Mouse (Mus musculus) midbrain, postnatal 0 days (tissue): ENCODE measurements at regions not wholly inside any gene's neighbourhood (a gene's known extent, or its start where the extent isn't known, plus 50 kb on each side); places are given as distances from the start of the nearest gene placed in this dataset.

ENCODE experiments used
- ATAC-seq: fragments of 200-750 bp; cut with Nextera tagmentation; 2 replicates; pipeline ENCODE4 v1.8.0; 2017; ENCODE audit warnings: moderate number of reproducible peaks, mild to moderate bottlenecking, moderate TSS enrichment, moderate library complexity; ENCODE audit not compliant: low FRiP score
- DNase-seq: peaks from one replicate; pipeline ENCODE4 v3.0.0-alpha.2; 2015; ENCODE audit warnings: low spot score
- H3K27ac ChIP-seq: fragments of 300-500 bp; sonication (generic); 2 replicates; pipeline ENCODE4 v1.5.1; 2014; ENCODE audit warnings: low read depth, mild to moderate bottlenecking, low read length, mixed read lengths
- H3K27me3 ChIP-seq: fragments of 300-500 bp; sonication (generic); 2 replicates; pipeline ENCODE4 v1.6.1; 2014; ENCODE audit warnings: low read length, control low read depth, mixed read lengths; ENCODE audit not compliant: insufficient read depth
- H3K36me3 ChIP-seq: fragments of 300-500 bp; sonication (generic); 2 replicates; pipeline ENCODE4 v1.6.1; 2014; ENCODE audit warnings: low read length, control low read depth, mixed read lengths; ENCODE audit not compliant: insufficient read depth
- H3K4me1 ChIP-seq: fragments of 300-500 bp; sonication (generic); 2 replicates; pipeline ENCODE4 v1.6.1; 2014; ENCODE audit warnings: mild to moderate bottlenecking, control low read depth, antibody characterized with exemption, low read length, mixed read lengths; ENCODE audit not compliant: insufficient read depth
- H3K4me2 ChIP-seq: fragments of 300-500 bp; sonication (generic); 2 replicates; pipeline ENCODE4 v1.6.1; 2014; ENCODE audit warnings: low read depth, mild to moderate bottlenecking, low read length, mixed read lengths; ENCODE audit not compliant: poor library complexity, severe bottlenecking
- H3K4me3 ChIP-seq: fragments of 300-500 bp; sonication (generic); 2 replicates; pipeline ENCODE4 v1.5.1; 2014; ENCODE audit warnings: low read depth, mild to moderate bottlenecking, low read length, moderate library complexity
- H3K9ac ChIP-seq: fragments of 300-500 bp; sonication (generic); replicated peaks from 2 replicates; pipeline ENCODE4 v1.6.1; 2014; ENCODE audit warnings: mild to moderate bottlenecking, low read length, moderate library complexity, mixed read lengths; ENCODE audit not compliant: poor library complexity, severe bottlenecking
- H3K9me3 ChIP-seq: fragments of 300-500 bp; sonication (generic); 2 replicates; pipeline ENCODE4 v1.6.1; 2016; ENCODE audit warnings: low read length, control low read depth
- CTCF ChIP-seq: IDR thresholded peaks from 2 replicates; pipeline ENCODE4 v1.5.1; 2016; ENCODE audit warnings: antibody characterized with exemption, mild to moderate bottlenecking
- WGBS: fragments of 180-500 bp; shearing (Covaris S2); extraction: QIAGEN DNeasy Blood & Tissue Kit; methylation state at CpG from one replicate; pipeline ENCODE4 v1.1.7; 2014; 5-methylcytosine and 5-hydroxymethylcytosine counted together

DNA sequence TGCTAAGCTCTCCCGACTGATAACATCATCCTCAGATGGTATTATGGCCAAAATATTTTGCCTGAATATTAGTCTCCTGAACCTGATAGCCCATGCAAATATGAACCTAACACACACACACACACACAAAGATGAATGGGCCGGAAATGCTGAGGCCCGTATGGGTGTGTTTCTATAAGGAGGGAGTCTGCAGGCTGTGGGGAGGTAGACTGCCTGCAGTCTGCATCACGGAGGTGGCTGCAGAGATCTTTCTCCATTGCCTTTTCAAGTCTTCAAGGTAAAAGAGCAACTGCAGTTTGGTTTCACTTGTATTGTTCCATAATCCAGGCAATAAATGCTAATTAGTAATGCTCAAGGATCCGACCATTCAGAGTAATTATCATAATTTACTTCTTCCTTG lies 424.3 kb upstream of the Ubash3b start:
- Histone ChIP-seq H3K36me3 (peaks cover 18% of the 10 kb centered on the region; the same call in 1 of the 2 replicates), H3K27ac (peak overlapping the region; percentile 98), H3K4me1 (peaks cover 17% of the 10 kb centered on the region), H3K27me3 (no peaks in the 10 kb centered on the region), H3K4me2 (peak overlapping the region; percentile 66), H3K9me3 (no peaks in the 10 kb centered on the region), H3K9ac (peak overlapping the region; percentile 91), H3K4me3 (peak overlapping the region; percentile 66)
- DNase-seq (peak; percentile 57), ATAC-seq (no peak)
- 4% methylated on average over 5 of the region's 5 CpGs for WGBS
- no peak for TF ChIP-seq CTCF

DNA sequence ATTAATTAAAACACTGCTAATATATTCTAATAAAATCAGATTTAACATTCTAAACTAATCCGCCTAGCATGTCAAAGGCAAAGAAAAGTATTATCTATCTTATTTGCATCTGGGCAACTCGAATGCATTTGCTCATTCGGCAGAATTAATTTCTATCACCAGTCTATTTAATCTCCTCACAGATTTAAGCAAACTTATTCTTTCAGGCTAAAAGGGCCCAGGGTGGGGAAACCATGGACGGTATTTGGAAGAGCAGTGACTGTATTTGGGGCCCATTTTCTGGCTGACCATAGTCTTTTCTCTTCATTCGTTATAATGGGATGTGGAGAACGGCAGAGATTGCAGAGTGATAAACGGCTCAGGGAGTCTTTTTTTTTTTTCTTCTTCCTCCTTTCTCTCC lies 423.5 kb upstream of the Ubash3b start:
- Histone ChIP-seq H3K36me3 (peaks cover 10% of the 10 kb centered on the region; the same call in 1 of the 2 replicates), H3K4me3 (peak overlapping the region; percentile 66), H3K27me3 (no peaks in the 10 kb centered on the region), H3K27ac (peak overlapping the region; percentile 98), H3K9ac (peak overlapping the region; percentile 91), H3K4me2 (peak overlapping the region; percentile 66), H3K9me3 (no peaks in the 10 kb centered on the region), H3K4me1 (peaks cover 14% of the 10 kb centered on the region)
- WGBS, result 5% methylated on average over 7 of the region's 7 CpGs
- TF ChIP-seq CTCF, result no peak
- DNase-seq (peak; percentile 51), ATAC-seq (no peak)

- peak; percentile 72 for DNase-seq
- H3K9me3 ChIP-seq, result no peaks in the 10 kb centered on the region
Observed at GRCm38 (mm10) chr9:41583711-41584329, 422.3 kb upstream of the Ubash3b start.

GRCm38 (mm10) chr9:41583276-41583675 lies 421.8 kb upstream of the Ubash3b start:
- no peak for ATAC-seq

More at GRCm38 (mm10) chr9:41583711-41584329, 422.3 kb upstream of the Ubash3b start:
- H3K9ac ChIP-seq, result peak overlapping the region; percentile 99
- H3K36me3 ChIP-seq, result peaks cover 6% of the 10 kb centered on the region; the same call in 1 of the 2 replicates
- peak overlapping the region; percentile 98 for H3K27ac ChIP-seq
- ATAC-seq, result no peak
- 3% methylated on average over 8 of the region's 8 CpGs for WGBS
- peak overlapping the region; percentile 66 for H3K4me3 ChIP-seq
- peaks cover 10% of the 10 kb centered on the region; the same call in 1 of the 2 replicates for H3K4me1 ChIP-seq
- TF ChIP-seq CTCF, result no peak
- no peaks in the 10 kb centered on the region for H3K27me3 ChIP-seq
- peak overlapping the region; percentile 68 for H3K4me2 ChIP-seq

GRCm38 (mm10) chr9:41582711-41583236 lies 421.3 kb upstream of the Ubash3b start:
- TF ChIP-seq CTCF, result no peak
- Histone ChIP-seq H3K9ac (peak overlapping the region; percentile 99), H3K27ac (peak overlapping the region; percentile 98), H3K4me2 (peak overlapping the region; percentile 68), H3K9me3 (no peaks in the 10 kb centered on the region), H3K36me3 (peaks cover 3% of the 10 kb centered on the region; the same call in 1 of the 2 replicates), H3K4me3 (peak overlapping the region; percentile 66), H3K27me3 (no peaks in the 10 kb centered on the region), H3K4me1 (peaks cover 5% of the 10 kb centered on the region; the same call in 1 of the 2 replicates)
- 8% methylated on average over 5 of the region's 5 CpGs for WGBS
- DNase-seq, result no peak
- ATAC-seq, result no peak

More at GRCm38 (mm10) chr9:41583276-41583675, 421.8 kb upstream of the Ubash3b start:
- peak overlapping the region; percentile 98 for H3K27ac ChIP-seq
- TF ChIP-seq CTCF, result no peak
- peak overlapping the region; percentile 99 for H3K9ac ChIP-seq
- 6% methylated on average over 8 of the region's 8 CpGs for WGBS
- H3K36me3 ChIP-seq, result peaks cover 4% of the 10 kb centered on the region; the same call in 1 of the 2 replicates
- no peaks in the 10 kb centered on the region for H3K9me3 ChIP-seq
- DNase-seq, result peak; percentile 56
- no peaks in the 10 kb centered on the region for H3K27me3 ChIP-seq
- H3K4me3 ChIP-seq, result peak overlapping the region; percentile 66
- H3K4me1 ChIP-seq, result peaks cover 5% of the 10 kb centered on the region; the same call in 1 of the 2 replicates
- peak overlapping the region; percentile 68 for H3K4me2 ChIP-seq

DNA sequence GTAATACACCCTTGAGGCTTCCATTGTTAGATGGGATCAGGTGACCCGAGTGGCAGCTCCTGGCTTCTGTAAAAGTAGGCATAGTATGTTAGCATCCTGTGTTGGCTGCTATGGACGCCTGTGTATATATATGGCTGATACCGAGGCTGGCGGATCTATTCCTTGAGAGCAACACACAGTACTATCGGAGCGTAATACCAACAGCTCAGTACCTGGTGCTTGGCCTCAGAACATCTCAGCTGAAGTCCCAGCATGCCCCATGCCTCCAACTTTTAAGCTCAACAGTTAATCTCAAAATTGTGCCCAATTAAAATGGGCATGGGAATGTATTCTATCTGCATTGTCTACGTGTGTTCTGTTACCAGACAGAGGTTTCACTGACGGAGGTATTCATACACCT lies 420.7 kb upstream of the Ubash3b start:
- H3K9me3 ChIP-seq, result no peaks in the 10 kb centered on the region
- peaks cover 7% of the 10 kb centered on the region; the same call in 1 of the 2 replicates for H3K4me1 ChIP-seq
- WGBS, result 3% methylated on average over 8 of the region's 8 CpGs
- H3K36me3 ChIP-seq, result peaks cover 3% of the 10 kb centered on the region; the same call in 1 of the 2 replicates
- peak overlapping the region; percentile 99 for H3K9ac ChIP-seq
- DNase-seq (peak; percentile 66), ATAC-seq (no peak; the same call in 1 of the 2 replicates)
- H3K27me3 ChIP-seq, result no peaks in the 10 kb centered on the region
- no peak for TF ChIP-seq CTCF
- peak overlapping the region; percentile 98 for H3K27ac ChIP-seq
- peak overlapping the region; percentile 66 for H3K4me3 ChIP-seq
- peak overlapping the region; percentile 68 for H3K4me2 ChIP-seq
